Mouse (Mus musculus) left cerebral cortex, adult 8-10 months (tissue): ENCODE measurements around the gene Ackr2. TPM values are rescaled to one million over a fixed set of nuclear protein-coding genes. Genes with fewer than 3 reads are reported as not detected.

ENCODE experiments used
- DNase-seq, 2 experiments: peaks; one replicate each; pipeline ENCODE4 v3.0.0; 2022; ENCODE audit warnings: low spot score in 2 of 2
- total RNA-seq, 4 experiments: library from RNA; stranded (reverse); gene quantifications; 2 replicates each; pipeline ENCODE4 v1.2.4; 2022

The Ackr2 gene
- total RNA-seq, 4 experiments from 2014 or later = 4.5 to 11.2 (median 5.5) TPM

GRCm38 (mm10) chr9:121916102-121916501 is 17.9 kb downstream of the Ackr2 start, which contains the start of gene Cyp8b1:
Gene Cyp8b1 (minus strand): TSS chr9:121916305.
- no peak for DNase-seq

DNA sequence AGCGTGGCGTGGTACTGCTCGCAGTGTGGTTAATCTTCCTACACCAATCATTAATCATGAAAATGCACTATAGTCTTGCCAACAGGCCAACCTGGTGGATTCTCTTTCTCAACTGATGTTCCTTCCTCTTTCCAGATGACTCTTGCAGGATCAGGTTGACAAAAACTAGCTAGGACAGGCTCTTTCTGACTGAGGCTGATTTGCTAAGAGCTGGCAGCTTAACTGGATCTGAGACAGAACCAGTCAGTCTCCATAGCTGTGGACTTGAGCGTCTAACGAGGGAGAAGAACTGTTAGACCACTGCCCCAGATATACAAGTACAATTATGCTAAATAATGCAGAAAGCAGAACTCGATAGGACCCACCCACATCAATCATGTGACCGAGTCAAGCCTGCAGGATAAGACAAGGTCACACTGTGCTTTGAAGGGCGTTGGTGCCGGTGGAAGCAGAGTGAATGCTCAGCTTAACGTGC is 20.9 kb downstream of the Ackr2 start:
- DNase-seq = no peak

DNA sequence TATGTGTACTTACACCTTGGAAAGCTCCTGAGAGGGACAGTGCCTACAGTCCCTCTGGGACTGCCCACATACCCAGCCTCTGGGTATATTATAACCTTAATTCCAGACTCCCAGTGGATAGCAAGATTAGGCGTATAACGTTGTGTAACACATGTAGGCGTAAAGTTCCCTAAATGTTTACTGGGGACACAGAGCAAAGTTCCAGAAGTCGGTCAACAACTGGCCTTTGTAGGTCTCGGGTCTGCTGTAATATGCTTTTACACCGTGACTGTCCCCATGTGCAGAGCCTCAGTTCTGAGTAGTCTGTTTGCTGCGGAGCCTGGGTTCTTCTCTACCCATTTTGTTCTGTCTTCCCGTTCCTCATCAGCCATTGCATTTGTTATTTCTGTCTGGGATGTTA is 25.3 kb downstream of the Ackr2 start:
- no peak for DNase-seq

DNA sequence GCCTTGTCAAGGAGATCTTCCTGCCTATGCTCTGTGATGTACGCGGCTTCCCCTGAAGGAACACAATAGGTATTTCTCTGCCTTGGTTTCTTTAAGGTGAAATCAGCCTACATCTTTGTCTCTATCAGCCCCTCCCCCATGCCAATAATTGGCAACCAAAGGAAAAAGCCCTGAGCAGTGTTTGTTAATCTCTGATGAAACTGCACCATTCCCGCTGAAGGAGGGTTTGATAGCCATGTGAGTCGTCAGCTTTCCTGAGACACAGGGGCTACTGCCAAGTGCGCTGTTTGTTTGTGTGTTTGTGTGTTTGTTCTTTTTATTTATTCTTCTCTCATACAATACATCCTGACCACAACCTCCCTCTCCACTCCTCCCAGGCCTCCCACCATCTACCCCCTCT is 25.8 kb downstream of the Ackr2 start:
- no peak for DNase-seq

DNA sequence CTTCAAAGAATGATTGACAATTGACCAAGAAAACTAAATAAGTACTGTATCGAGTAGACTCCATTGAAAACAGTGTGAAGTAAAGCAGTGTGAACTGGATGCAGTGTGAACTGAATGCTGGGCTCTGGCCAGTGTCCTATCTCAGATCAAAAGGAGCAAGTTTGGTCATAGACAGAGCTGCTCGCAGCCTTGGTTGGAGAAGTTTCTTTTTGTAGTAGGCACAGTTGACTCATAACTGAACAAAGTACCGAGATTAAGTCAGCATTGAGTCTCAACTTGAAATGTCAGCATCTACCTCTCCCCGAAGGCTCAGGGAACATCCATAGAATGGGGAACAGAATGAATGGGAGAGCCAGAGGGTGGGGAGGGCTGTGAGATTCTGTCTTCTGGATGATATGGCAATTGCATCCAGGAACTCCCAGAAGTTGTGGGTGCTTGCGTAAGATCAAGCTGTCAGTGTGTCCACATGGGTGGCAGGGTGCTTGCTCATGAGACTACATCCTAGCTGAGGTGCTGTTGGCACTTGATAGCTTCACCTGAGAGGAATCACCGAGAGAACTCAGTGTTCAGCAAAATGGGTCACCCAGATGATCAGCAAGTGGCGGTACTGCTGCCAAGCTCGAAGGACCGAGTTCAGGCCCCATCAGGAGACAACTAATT is 26.9 kb downstream of the Ackr2 start:
- DNase-seq = no peak

DNA sequence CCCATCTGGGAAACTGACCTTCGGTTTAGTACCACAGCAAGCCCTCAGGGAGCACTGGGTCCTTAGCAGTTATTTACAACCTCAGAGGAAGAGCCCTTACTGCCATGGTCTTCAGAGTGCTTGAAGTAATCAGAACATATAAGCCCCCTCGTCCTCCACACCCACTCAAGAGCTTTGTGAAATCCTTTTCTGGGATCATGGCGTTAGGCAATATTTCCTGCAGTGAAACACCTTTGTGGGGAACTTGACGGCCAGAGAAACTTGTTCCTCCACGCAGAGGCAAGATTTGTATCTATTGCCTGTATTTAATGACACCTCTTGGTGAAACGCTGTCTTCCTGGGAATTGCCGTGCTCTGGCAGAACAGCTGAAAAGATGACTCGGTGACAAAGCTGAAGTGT is 27.8 kb downstream of the Ackr2 start:
- no peak for DNase-seq

GRCm38 (mm10) chr9:121926634-121927405 is 28.7 kb downstream of the Ackr2 start:
- no peak for DNase-seq

- no peak for DNase-seq
These were observed 29.6 kb downstream of the Ackr2 start for GRCm38 (mm10) chr9:121927721-121928120.

DNA sequence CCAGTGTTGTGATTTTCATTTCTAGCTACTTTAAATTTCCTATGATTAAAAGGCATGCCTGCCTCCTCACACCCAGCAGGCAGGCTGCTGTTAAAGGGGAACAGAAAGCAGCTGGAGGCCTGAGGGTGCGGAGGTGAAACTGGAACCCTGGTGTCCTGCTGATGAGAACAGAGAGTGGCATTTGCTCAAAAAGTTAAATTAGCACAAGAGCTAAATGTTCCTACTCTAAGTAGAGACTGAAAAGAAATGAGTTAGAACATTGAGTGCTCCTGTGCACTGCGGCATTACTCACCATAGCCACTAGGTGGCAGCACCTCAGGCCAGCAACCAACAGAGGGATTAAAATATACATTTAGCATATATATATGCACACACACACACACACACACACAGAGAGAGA is 30.3 kb downstream of the Ackr2 start:
- peak in 1 of 2 experiments; percentile 50 for DNase-seq

DNA sequence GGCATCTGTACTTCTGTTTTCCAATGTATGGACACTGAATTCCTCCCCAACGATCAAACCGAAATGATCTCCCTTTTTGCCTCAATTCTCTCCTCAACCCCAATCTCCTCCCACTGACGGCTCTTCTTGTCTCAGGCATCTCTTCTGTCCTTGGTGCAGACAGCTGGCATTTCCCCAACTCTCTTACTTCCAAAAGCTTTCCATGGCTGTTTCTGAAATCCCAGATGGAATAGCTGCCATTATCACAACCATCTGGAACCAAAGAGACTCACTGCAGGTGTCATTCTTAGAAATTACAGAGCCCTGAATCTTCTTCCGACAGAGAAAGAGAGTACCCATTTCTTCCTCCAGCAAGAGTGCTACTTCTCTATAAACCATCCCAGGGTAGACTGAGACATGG is 36.7 kb downstream of the Ackr2 start:
- no peak for DNase-seq

DNA sequence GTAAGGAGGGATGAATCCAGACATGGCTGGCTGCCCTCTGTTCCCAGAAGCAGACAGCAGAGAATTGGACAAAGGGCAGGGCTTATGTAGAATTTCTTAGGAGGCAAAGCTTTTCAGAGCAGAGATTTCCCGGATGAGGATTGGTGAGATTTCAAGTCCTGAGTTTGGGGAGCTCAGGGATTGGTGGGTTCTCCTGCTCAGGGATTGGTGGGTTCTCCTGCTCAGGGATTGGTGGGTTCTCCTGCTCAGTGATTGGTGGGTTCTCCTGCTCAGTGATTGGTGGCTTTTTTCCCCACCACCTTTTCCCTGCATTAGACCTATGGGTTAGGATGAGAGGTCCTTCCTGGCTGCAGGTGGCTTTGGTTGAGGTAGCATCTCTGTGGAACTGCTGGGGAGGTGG is 38.8 kb downstream of the Ackr2 start:
- no peak for DNase-seq

DNA sequence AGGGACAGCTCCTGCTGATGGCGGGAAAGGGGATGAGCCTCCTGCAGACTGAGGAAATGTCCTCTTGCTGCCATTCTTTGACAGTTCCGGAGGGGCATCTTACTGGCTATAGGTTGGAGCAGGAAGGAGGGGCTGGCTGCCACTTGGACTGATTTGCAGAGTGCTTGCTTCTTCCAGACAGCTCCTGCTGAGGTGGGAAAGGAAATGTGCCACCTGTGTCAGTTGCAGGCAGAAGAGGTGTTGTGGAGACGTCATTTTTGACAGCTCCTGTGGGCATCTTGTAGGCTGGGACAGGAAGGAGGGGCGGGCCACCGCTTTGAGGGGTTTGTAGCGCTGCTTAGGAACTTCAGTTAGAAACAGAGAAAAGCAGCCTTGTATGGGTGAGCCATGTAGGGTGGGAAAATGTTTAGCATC is 39.3 kb downstream of the Ackr2 start:
- DNase-seq = no peak

DNA sequence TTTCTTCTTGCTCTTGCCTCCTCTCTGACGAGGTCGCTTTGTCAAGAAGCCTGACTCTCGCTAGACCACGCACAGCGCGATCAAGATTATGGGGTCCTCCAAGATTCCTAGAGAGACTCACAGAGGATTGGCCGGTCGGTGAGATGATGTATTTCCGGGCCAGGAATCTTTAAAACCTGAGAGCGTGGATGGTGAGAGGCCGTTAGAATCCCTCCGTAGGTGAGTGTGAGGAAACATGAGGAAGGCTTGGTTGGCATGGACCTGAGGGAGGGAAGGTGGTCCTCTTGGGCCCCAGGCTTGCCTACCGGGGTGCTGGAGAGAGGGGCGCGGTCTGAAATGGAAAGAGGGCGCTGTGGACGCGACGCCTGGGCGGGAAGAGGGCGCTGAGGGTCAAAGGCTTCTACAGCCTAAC is 39.8 kb downstream of the Ackr2 start:
- DNase-seq = no peak

DNA sequence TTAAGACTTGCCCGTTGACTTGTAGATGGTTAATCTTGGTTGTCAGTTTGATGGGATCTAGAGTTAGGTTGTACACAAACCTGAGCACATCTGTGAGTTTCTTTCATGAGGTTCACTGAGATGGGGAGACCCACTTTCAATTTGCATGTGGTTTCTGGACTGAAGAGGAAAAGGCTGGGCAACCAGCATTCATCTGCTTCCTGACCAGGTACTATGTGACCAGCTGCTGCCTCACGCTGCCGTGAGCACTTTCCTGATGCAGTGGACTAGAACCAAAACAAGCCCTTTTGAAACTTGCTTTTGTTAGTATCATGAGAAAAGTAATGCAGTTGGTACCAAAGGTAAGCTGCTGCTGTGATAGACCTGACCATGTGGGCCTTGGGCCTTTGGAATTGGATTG is 44.9 kb downstream of the Ackr2 start:
- DNase-seq = no peak

DNA sequence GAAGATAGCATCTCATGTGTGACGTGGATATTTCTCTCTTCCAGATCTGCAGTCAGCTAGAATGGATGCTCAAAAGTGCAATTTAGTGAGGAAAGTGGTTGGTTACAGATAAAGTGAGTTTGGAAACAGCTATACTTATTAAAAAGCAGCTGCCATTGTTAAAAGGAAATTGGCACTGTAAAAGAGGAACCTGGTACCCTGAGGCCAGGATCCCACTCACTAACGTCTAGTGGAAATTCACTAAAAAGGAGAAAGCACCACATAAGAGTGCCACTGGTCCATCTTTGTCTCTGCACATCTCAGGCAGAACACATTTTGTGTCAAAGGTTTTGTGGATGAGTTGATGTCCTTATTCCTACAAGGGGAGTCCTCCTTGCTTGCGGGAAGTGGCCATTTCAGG is 45.5 kb downstream of the Ackr2 start:
- no peak for DNase-seq

- peak; percentile 35 to 64 for DNase-seq
These were observed 49.6 kb downstream of the Ackr2 start for GRCm38 (mm10) chr9:121947784-121948183.

DNA sequence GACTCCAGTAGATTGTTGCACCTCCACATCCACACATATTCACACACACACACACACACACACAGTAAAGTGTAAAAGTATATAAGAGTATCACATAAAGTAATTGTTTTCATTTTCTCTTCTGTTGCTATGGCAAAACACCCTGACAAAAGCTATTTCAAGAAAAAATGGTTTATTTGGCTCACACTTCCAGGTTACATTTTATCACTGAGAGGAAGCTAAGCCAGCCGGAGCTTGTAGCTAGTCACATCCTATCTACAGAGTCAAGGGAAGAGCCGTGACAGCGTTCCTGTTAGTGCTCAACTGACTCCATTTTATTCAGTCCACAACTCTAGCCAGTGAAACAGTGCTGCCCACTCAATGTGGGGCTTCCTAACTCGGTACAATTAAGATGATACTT is 50.3 kb downstream of the Ackr2 start:
- no peak for DNase-seq

DNA sequence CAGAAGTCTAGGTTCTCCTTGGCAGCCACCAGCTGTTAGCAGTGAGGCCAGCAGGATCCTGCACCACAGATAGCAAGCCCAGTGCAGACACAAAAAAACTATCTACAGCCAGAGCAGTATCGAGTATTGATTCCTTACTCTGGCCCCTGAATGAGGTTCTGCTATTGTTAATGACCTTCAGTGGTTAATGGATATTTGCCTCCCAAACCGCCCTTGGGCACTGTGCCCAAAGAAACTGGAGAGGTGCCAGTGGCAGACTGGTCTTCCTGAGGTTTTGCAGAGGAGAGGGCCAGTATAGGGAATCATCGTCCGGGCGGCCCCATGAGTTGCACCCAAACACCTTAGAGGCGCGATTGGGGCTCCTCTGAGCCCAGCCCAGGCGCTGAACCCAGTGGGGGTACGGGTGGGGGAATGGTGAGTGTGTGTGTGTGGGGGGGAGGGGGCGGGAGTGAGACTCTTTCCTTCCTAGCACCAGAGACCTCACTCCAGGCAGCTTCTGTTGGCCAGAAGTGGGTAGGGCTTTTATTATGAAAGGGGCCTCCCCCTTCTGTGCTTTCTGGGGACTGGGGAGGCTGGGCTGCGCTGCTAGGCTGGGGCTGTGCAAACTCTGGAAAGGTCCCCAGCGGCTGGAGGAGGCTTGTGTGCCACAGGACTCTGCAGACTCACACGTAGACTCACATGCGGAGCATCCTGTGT is 52.4 kb downstream of the Ackr2 start, which contains the start of gene Fam198a:
Gene Fam198a (plus strand): TSS at position 571 of the 696 bp plus-strand sequence.
- DNase-seq = no peak

GRCm38 (mm10) chr9:121951114-121951423 is 52.9 kb downstream of the Ackr2 start:
- no peak for DNase-seq

DNA sequence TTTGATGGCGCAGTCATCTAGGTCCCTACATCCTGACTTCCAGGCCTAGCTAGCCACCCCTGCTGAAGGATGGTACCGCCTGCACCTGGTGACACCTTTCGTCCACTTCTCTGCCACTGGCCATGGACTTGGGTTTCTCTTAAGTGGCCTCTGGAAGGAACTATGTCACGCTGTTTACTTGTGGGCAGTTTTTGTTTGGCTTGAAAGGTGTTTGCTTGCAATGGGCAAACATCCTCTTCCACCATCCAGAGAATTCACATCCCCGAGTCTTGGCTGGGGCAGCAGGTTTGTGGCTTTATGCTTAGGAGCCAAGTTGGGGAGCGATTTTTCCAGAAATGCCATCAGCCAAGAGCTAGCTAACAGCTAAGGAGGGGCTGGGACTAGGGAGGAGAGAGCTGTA is 54.4 kb downstream of the Ackr2 start:
- DNase-seq = no peak

DNA sequence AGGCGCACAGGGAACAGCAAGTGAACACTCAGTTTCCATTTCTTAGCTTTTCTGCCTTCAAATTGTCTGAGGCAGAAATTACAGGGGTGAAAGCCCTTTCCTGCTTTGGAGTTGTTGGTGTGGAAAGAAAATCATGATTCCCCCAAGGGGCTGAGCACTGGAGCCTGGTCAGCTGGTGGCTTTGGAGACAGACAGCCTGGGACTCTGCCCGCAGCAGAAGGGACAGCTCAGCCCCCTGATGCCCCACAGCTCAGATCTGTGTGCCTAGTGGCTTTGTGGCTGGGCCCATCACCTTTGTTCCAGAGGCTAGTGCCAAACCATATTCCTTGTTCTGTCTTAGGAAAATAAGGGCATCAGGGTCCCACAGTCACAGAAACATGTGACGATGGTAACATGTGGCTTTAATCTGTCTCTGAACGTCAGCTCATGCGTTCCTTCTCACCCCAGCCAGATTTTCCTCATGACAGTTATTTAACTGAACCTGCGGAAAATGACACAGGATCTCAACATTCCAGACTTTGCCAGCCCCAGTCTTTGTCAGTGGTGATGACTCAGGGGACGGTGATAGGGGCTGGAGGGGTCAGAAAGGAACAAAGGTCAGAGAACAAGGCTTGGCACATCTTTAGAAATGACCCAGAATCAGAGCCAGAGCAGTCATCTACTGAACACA is 61.9 kb downstream of the Ackr2 start:
- DNase-seq = no peak
